Mouse (Mus musculus): ENCODE measurements around the gene Ubl3. TPM values are rescaled to one million over a fixed set of nuclear protein-coding genes. Genes with fewer than 3 reads are reported as not detected.

Gene Ubl3
- polyA plus RNA-seq, 1 experiment from 2014 or later, result 79.3 TPM

DNA sequence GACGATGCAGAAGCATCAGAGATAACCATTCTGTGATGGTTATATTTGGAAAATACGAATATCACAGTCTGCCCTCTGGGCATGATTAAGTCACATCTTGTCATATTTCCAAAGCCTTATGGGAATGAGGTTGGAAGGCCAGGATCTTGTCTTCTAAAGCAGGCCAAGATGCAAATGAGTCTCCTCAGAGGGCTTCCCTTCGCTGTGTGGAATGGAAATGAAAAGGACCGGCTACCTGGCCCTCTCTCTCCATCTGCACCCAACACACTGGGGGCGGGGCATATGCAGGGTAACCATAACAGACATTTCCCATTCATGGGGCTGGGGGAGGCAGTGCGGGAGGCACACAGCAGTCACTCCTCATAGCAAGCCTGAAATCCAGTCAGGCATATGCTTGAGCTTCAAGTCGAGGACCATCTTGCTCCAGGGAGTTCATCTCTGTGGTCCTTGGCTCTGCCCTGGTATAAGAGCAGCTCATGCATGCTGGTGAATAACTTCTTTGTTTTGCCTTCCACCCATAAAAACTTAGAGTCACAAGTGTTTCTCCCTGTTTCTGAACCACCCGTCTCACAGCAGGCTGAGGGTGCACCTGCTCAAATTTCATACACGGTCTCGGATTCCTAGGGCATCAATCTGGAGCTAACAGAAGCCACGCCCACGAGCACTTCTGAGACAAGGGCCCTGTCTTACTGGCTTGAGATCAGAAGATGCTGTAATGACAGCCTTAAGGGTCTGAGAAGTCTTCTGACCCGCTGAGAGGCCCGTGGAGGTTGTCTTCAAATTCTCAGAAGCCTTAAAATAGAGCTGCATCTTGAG, 83.8 kb downstream of the Ubl3 start:
- no peaks in the 10 kb centered on the region for H3K9me3 ChIP-seq
- no peak overlapping the region for H3K4me2 ChIP-seq (replicated peaks)
- H3K36me3 ChIP-seq, result no peaks in the 10 kb centered on the region
- WGBS, result 41% methylated on average over 14 of the region's 14 CpGs
- peaks cover 8% of the 10 kb centered on the region; the same call in 1 of the 2 replicates for H3K4me1 ChIP-seq
- no peak for ATAC-seq (ENCODE audit: insufficient number of reproducible peaks, insufficient read depth, low FRiP score, low TSS enrichment)
- H3K27me3 ChIP-seq, result no peaks in the 10 kb centered on the region
- no peak overlapping the region for H3K4me3 ChIP-seq
- no peak overlapping the region for H3K9ac ChIP-seq
- H3K27ac ChIP-seq, result no peak overlapping the region

DNA sequence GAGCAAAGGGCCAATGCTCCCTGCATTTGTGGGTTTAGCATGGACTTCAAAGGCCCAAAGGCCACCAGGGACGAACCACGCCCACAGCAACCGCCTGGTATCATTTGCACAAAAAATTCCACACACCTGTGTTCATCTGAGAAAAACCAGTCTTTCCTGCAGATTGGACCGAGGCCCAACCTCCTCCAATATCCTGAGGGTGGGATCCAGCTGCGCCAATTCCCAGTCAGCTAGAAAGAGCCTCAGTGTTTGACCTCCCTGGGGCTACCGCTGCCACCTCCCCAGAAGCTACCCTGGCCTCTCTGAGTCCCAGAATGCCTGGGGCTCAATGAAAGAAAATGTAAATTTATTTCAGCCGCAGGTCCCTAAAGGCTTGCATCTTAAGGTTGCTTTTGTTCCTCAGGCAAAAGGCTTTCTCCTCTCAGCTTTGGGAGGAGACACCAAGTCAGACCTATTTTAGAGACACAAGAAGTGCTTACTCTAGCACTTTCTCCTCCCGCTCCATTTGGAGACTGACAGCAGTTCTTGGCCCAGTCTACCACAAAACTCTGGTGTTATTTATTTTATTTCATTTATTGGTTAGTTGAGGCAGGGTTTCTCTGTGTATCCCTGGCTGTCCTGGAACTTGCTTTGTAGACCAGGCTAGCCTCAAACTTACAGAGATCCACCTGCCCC, 85.5 kb downstream of the Ubl3 start:
- no peak for ATAC-seq (ENCODE audit: insufficient number of reproducible peaks, insufficient read depth, low FRiP score, low TSS enrichment)
- no peak overlapping the region for H3K27ac ChIP-seq
- no peaks in the 10 kb centered on the region for H3K36me3 ChIP-seq
- H3K9me3 ChIP-seq, result no peaks in the 10 kb centered on the region
- 21% methylated on average over 8 of the region's 8 CpGs for WGBS
- no peak overlapping the region for H3K4me3 ChIP-seq
- no peak overlapping the region for H3K4me2 ChIP-seq (replicated peaks)
- no peak overlapping the region for H3K9ac ChIP-seq
- no peaks in the 10 kb centered on the region for H3K27me3 ChIP-seq
- peaks cover 8% of the 10 kb centered on the region; the same call in 1 of the 2 replicates for H3K4me1 ChIP-seq

DNA sequence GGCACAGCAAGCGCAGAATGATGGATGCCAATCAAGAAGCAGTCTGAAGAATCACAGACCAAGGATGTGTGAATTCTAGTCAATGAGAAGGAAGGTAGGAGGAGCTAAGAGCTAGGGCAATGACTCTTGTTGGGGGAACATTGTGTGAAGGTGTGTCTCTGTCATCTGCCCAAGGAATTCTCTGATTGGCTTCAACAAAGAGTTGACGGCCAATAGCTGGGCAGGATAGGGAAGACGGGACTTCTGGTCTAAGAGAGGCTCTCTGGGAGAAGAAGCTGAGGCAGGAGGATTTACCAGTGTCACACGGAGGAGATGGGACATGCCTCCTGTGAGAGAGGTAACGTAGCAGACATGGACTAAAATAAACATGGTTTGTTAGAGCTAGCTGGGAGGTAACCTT, 86.5 kb downstream of the Ubl3 start:
- Histone ChIP-seq H3K27me3 (no peaks in the 10 kb centered on the region), H3K4me3 (no peak overlapping the region)
- WGBS, result 75% methylated on average over 5 of the region's 5 CpGs

DNA sequence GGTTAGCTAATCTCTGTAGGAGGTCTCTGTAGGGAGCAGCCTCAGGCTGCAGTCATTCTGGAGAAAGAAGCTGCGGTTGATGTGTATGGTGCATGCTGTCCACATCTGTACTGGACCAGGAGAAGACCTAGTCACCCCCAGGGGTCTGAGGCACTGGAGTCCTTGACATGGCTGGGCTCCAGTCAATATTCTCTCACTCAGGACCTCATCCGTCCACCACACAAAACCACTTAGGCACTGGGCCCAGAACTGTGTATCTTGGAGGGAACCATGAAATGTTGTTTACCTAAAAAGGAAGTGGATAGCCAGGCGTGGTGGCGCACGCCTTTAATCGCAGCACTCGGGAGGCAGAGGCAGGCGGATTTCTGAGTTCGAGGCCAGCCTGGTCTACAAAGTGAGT, 87.5 kb downstream of the Ubl3 start:
- H3K4me2 ChIP-seq (replicated peaks), result no peak overlapping the region
- H3K27ac ChIP-seq, result no peak overlapping the region
- H3K36me3 ChIP-seq, result no peaks in the 10 kb centered on the region
- H3K4me1 ChIP-seq, result peaks cover 8% of the 10 kb centered on the region; the same call in 1 of the 2 replicates
- no peak overlapping the region for H3K9ac ChIP-seq
- 91% methylated on average over 9 of the region's 9 CpGs for WGBS
- H3K9me3 ChIP-seq, result no peaks in the 10 kb centered on the region
- no peaks in the 10 kb centered on the region for H3K27me3 ChIP-seq
- H3K4me3 ChIP-seq, result no peak overlapping the region
- ATAC-seq (ENCODE audit: insufficient number of reproducible peaks, insufficient read depth, low FRiP score, low TSS enrichment), result no peak

More for the DNA sequence above, 86.5 kb downstream of the Ubl3 start:
- Histone ChIP-seq H3K4me2 (replicated peaks) (no peak overlapping the region), H3K36me3 (no peaks in the 10 kb centered on the region), H3K9me3 (no peaks in the 10 kb centered on the region), H3K9ac (no peak overlapping the region), H3K27ac (no peak overlapping the region), H3K4me1 (peaks cover 8% of the 10 kb centered on the region; the same call in 1 of the 2 replicates)
- ATAC-seq (ENCODE audit: insufficient number of reproducible peaks, insufficient read depth, low FRiP score, low TSS enrichment), result no peak

DNA sequence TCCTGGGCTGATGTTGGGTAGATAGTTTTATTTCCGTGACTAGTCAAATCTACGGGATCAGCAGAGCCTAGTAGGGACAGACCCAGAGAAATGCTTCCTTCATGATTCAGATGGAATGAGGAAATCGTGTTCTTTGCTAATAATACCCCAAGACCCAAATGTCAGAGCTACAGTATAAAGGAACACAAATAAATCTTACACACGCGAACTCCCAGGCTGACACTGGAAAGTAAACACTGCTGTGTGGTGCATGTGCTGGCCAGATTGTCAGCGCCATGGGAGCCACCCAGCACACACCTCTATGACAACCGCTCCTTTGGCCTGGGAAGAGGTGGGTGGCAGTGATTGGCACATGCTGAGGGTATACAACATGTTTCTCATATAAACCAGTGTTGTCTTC, 88.1 kb downstream of the Ubl3 start:
- Histone ChIP-seq H3K27me3 (no peaks in the 10 kb centered on the region), H3K9me3 (no peaks in the 10 kb centered on the region), H3K4me1 (peaks cover 8% of the 10 kb centered on the region; the same call in 1 of the 2 replicates), H3K4me3 (no peak overlapping the region), H3K4me2 (replicated peaks) (no peak overlapping the region), H3K27ac (no peak overlapping the region), H3K9ac (no peak overlapping the region), H3K36me3 (no peaks in the 10 kb centered on the region)
- no peak for ATAC-seq (ENCODE audit: insufficient number of reproducible peaks, insufficient read depth, low FRiP score, low TSS enrichment)
- WGBS, result 71% methylated on average over 7 of the region's 7 CpGs

DNA sequence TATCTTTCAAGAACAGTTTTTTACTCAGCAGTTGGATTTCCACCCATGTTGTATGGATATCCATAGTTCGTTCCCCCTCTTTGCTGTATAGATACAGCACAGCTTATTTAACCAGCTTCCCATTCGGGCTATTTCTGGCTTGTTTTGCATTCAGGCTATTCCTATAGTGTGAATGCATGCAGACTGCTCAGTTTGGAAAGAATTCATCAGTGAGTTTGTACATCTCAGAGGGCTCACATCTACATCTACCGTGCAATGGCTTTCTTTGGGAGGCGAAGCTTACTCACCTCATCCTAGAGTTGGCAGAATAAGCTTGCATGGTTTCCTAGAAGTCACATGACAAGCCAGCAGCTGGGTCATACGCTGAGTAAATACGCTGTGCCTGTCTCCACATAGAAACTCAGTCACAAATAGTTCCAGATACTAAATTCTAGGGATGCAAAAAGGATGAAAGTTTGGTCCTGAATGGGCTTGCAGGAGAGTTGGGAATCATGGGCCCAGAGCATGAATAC, 88.8 kb downstream of the Ubl3 start:
- Histone ChIP-seq H3K9ac (no peak overlapping the region), H3K27me3 (no peaks in the 10 kb centered on the region), H3K4me3 (no peak overlapping the region), H3K4me1 (peaks cover 4% of the 10 kb centered on the region; the same call in 1 of the 2 replicates), H3K36me3 (no peaks in the 10 kb centered on the region), H3K9me3 (no peaks in the 10 kb centered on the region), H3K27ac (no peak overlapping the region), H3K4me2 (replicated peaks) (no peak overlapping the region)
- no peak for ATAC-seq (ENCODE audit: insufficient number of reproducible peaks, insufficient read depth, low FRiP score, low TSS enrichment)
- 88% methylated on average over 6 of the region's 6 CpGs for WGBS

Other genes with a start within 250 kb of the Ubl3 start
- gene Slc7a1, start 152.9 kb downstream of the Ubl3 start, polyA plus RNA-seq (2016; fragmentation: Nextera tagmentation; extraction: Ambion mirVana), result 8.6 and 10.7 TPM in 2 replicates

Measured in embryonic facial prominence, embryonic 12.5 days (tissue).